Mouse (Mus musculus) cerebellum, adult 8-10 months (tissue): ENCODE data around the gene 2310011J03Rik.
A peak's percentile ranks its signal among the peaks of the same experiment; 100 is the strongest.

ENCODE experiments used
- DNase-seq: peaks from one replicate; pipeline ENCODE4 v3.0.0; 2022

Gene 2310011J03Rik

DNA sequence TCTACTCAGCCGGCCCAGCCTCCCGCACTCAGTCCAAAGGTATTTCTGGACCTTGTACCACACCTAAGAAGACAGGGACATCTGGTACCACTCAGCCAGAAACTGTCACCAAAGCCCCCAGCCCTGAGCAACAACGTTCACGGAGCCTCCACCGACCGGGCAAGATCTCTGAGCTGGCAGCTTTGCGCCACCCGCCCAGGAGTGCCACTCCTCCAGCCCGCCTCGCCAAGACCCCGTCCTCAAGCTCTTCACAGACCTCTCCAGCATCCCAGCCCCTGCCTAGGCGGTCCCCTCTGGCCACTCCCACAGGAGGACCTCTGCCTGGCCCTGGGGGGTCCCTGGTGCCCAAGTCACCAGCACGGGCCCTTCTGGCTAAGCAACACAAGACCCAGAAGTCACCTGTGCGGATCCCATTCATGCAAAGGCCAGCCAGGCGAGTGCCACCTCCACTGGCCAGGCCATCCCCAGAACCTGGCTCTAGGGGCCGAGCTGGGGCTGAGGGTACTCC, 5.8 kb downstream of the 2310011J03Rik start:
- DNase-seq: peak; percentile 28

DNA sequence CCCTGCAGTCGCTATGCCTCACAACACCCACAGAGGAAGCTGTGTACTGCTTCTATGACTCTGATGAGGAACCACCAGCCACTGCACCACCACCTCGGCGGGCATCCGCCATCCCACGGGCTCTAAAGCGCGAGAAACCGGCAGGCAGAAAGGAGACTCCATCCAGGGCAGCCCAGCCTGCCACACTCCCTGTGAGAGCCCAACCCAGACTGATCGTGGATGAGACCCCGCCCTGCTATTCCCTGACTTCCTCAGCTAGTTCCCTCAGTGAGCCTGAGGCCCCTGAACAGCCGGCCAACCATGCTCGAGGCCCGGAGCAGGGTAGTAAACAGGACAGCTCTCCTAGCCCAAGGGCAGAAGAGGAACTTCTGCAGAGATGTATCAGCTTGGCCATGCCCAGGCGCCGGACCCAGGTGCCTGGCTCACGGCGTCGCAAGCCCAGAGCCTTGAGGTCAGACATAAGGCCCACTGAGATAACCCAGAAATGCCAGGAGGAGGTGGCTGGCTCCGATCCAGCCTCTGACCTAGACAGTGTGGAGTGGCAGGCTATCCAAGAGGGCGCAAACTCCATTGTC, 6.6 kb downstream of the 2310011J03Rik start:
- DNase-seq: peak; percentile 62

DNA sequence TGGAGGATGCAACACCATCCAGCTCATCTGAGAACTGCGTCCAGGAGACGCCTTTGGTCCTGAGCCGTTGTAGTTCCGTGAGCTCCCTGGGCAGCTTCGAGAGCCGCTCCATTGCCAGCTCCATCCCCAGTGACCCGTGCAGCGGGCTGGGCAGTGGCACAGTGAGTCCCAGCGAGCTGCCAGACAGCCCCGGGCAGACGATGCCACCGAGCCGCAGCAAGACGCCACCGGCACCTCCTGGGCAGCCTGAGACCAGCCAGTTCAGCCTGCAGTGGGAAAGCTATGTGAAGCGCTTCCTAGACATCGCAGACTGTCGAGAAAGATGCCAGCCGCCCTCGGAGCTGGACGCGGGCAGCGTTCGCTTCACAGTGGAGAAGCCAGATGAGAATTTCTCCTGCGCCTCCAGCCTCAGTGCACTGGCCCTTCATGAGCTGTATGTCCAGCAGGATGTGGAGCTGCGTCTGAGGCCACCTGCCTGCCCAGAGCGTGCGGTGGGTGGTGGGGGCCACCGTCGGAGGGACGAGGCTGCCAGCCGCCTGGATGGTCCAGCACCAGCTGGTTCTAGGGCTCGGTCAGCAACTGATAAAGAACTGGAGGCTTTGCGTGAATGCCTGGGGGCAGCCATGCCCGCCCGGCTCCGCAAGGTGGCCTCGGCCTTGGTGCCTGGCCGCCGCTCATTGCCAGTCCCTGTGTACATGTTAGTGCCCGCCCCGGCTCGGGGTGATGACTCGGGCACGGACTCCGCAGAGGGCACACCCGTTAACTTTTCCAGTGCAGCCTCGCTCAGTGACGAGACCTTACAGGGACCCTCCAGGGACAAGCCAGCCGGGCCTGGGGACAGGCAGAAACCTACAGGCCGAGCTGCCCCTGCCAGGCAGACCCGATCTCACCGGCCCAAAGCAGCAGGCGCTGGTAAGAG, 7.5 kb downstream of the 2310011J03Rik start:
- DNase-seq: peak; percentile 55

DNA sequence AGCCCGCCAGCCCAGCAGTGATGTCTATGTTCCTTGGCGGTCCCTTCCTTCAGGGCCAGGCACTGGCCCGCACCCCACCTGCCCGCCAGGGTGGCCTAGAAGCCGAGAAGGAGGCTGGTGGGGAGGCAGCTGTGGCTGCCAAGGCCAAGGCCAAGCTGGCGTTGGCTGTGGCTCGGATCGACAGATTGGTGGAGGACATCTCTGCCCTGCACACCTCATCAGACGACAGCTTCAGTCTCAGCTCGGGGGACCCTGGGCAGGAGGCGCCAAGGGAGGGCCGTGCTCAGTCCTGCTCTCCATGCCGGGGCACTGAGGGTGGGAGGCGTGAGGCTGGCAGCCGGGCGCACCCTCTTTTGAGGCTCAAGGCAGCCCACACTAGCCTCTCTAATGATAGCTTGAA, 8.8 kb downstream of the 2310011J03Rik start:
- DNase-seq: peak; percentile 48

DNA sequence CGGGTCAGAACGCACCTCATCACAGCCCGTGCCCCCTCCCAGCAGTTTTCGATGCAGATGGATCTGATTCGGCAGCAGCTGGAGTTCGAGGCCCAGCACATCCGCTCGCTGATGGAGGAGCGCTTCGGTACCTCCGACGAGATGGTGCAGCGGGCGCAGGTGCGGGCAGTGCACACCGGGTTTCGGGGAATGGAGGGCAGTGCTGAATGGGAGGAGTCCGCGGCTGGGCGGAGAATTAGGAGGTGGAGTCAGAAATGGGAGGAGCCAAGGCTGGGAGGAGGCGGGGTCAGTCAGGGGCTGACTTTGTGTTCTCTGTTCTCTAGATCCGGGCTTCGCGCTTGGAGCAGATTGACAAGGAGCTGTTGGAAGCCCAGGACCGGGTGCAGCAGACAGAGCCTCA, 15.5 kb downstream of the 2310011J03Rik start:
- DNase-seq: no peak

DNA sequence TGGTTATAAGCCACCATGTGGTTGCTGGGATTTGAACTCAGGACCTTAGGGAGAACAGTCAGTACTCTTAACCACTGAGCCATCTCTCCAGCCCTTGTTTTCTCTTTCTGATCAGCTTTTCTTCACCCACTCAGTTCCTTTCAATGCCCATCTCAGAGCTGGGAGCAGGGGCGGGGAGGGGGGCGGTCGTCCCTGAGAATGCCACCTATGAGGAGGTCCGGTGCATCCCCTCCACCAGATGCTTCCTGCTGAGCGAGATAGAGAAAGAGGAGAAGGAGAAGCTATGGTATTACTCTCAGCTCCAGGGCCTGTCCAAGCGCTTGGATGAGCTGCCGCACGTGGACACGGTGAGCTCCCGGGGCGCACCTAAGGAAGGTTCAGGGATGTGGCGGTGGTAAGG, 15.9 kb downstream of the 2310011J03Rik start:
- no peak for DNase-seq

DNA sequence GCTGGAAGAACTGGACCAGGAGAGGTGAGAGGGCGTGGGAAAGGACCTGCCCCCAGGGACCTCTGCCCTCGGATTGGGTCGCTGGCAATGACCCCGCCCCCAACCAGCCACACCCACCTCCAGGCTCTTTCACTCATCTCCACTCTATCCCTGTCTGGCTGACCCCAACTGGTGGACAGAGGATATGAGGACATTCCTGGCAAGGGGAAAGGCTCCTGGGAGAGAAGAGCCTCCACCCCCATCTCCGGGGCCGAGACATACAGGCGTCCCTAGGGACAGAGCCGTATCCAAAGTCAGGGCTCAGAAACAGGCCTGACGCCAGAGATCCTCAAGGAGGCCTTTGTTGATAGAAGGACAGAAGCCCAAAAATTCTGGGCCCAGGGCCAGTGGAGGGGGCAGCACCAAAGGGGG, 17.9 kb downstream of the 2310011J03Rik start:
- no peak for DNase-seq

DNA sequence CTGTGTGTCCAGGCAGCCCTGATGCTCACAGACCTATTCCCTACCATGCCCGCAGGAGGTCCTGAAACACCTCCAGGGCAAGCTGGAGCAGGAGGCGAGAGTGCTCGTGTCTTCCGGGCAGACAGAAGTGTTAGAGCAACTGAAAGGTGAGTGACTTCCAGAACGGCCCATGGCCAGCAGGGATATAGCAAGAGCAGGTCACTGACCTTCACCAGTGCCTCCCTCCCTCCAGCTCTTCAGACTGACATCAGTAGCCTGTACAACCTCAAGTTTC, 18.3 kb downstream of the 2310011J03Rik start:
- no peak for DNase-seq

DNA sequence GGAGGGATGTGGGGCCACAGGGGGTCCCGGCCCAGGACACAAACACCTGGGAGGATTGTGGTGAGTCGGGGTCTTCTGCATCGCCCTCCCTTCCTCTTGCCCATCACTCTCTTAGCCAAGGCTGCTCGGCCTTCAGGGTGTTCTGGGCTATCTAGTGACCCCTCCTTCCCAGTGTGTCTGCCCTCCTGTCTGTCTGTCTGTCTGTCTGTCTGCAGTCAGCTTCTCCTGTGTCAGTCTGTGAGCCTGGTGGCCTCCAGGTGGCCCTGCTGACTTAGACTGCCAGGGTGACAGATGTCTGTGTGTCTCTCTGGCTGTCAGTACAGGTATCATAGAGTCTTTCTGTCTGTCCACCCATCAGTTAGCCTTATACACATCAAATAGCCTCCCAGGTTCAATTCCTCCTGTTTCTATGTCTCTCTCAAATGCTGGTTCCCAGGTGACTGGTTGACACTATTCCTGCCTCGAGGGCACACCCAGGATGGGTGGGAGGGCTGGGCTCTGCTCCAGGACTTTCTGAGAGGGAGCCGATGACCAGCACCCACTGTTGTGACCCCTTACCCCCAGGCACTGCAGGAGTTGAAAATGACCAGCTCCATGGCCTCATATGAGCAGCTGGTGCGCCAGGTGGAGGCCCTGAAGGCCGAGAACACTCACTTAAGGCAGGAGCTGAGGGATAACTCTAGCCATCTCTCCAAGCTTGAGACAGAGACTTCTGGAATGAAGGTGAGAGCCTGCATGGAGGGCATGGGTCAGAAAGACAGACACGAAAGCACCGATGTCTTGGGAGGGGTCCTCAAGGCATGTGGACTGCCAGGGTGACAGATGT, 18.9 kb downstream of the 2310011J03Rik start:
- no peak for DNase-seq

DNA sequence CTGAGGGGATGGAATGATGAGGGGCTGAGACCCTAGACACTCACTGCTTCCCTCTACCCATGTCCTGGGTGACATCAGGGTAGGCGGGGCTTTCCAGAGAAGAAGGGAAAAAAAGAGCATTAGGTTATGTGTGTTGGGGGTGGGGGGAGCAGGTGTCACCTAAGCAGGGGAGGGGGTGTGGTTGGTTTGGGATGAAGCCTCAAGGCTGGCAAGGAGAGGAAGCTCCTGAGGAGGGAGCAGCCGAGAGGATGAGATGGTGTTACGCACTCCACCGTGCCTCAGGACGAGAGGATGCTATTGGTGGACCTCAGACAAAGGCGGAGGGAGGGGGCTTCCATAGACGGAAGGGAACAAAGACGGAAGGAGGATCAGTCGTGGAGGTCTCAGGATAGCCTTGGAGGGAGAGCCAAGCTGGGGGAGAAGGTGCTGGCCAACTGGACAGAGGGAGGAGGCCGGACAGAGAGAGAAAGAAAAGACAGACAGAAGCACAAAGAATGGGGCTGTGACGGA, 19.6 kb downstream of the 2310011J03Rik start:
- no peak for DNase-seq

DNA sequence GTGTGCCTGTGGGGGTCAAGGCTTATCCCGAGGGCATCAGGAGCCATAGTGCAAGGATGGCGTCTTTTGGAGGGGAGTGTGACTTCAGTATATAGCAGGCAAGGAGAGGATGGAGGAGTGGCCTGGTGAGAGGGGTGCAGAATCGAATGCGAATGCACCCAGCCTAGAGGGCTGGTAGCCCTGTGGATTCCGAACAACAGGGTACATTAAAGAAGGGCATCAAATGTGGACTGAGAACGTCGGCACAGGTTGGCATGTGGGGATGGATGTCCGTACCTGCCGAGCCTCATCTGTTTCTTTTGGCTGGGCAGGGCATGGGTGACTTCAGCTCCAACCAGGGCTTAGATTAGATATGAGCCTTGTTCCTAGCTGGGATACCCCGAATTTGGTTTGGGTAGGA, 20.5 kb downstream of the 2310011J03Rik start:
- no peak for DNase-seq

DNA sequence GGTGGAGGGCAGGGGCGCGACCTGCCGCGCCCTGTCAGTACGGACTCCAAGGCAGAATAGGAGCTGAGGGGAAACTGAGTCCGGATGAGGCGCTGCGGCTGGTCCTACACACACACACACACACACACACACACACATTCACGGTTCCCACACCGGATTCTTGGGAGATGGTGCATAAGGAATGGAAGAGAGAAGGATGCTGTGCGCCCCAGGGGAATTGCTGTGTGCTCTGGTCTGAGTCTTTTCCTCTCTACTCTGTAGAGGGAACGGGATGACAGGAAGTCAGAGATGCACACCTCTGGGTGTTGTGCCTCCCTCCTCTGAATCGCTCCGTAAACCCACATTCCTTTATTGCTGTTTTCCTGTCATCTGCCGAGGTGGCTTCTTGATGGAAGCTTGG, 21.0 kb downstream of the 2310011J03Rik start:
- DNase-seq: no peak

DNA sequence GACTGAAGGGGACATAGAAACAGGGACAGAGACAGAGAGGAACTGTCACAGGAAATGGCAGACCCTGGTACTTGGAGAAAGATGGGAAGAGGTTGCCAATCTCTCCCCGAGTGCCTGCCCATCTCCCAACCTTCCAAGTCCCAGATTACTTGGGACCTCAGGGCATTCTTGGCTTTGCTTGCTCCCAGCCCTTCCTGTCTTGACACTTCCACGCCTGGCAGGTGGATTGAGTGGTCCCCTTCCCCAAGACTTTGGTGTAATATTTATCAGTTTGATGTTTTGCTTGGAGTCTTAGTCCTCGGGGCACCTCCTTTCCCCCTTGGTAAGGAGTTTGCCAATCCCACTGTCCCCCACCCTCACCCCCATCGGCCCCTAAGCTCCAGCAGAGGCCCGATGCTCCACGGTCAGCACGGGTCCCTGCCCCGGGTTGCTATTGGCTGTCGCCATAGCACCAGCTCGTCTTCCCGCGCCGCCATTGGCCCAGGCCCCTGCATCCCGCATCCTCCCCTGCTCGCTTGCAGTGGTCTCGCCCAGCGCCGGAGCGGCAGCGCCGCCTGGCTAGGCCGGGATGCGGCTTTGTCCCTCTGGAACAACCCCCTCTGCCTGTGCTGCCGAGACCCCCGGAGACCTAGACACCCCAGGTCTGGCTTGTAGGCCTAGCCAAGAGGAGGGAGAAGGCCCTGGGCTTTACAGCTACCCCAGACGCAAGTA, 21.6 kb downstream of the 2310011J03Rik start:
- DNase-seq: peak; percentile 91

DNA sequence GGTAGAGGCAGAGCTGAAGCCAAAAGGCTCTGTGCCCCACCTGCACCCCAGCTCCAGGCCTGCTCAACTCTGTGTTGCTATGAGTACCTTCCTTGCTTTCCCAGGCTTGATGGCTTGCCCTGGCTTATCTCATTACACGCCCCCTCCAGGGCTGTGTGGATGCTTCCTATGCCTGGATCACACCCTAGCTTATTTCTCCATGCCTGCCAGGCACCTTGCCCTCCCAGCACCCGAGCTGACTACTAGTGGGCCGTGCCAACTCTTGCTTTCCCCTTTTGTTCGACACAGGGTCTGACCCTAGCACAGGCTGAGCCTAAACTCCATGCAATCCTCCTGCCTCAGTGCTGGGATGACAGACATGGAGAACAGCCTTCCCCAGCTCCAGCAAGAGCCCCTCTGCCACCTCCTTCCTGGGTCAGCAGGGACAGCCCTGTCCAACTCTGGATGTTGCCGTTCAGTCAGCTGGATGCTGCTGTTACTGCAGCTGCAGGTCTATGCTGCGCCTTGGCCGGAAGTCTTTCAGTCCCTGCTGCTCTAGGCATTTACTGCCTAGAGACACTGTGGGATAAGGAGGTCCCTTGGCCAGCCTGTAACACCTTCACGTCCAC, 22.7 kb downstream of the 2310011J03Rik start:
- DNase-seq: no peak

DNA sequence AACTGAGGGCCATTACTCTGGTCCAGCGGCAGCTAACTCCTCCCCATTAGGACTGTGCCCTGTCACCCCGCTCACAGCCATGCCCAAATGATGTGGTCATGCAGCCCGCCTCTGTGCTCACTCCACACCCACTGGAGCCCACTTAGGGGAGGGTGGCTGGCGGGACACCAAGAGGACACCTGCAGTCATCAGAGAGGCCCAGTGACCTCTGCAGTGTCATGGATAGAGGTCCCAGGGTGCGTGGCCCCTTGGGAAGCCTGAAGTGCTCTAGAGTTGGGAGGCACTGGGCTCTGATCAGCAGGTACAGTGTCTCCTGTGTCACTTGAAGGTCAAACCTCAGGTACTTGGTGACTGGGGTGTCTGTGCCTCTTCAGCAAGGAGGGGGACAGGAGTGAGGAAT, 23.5 kb downstream of the 2310011J03Rik start:
- DNase-seq: no peak

DNA sequence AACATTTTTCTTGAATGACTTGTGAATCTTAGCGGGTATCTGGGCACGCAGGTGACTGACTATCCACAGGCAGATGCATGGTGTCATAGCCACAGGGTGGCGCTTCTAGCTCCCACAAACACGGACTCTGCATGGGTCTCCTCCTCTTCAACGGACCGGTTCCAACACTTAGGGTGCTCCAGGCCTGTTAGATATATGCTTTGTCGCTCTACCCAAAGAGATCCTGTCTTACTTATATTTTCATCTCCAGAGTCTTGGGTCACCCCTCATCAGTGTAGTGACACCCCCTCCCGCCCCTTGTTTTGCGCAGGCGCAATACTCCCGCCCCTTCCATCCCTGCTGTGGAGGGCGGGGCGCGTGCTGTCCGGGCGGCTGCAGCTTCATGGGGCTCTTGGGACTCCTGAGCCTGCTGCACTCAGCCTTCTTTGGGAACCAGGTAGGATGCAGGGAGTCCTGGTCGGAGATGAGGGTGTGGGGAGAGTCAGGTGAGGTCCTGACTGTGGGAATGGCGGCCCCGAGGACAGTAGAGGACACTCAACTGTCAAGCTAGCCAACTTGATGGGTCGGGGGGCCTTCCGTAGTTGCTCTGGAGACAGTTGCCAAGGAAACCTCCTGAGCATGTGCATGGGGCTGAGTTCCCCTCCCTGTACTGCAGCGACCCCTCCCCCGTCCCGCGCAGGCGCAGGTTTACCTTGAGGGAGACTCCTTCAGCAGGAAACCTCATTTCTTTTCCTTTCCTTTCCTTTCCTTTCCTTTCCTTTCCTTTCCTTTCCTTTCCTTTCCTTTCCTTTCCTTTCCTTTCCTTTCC, 24.5 kb downstream of the 2310011J03Rik start, which contains the start of gene Apc2:
Gene Apc2, plus strand, starts transcription at position 360 of the 808 bp plus-strand sequence.
- peak; percentile 86 for DNase-seq

DNA sequence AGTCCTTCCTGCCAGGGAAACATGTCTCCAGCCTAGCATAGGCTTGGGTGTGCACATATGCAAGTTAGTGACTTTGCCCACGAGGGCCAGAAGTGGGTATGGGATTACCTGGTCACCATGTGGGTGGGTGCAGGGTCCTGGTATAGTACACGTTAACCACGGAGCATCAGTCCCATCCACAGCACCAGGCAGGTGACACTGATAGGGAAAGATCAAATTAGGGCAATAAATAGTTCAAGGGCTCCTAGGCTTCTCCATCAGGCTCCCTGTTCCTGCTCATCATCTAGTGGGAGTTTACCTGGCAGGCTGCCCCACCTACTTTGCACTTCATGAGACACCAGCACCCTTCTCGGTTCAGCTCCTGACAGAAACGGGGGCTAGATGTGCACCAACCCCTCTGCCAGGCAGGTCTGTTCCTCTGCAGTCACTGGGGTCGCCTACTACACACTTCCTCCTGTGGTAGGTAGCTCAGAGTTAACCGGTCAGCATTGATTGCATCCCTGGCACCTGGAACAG, 25.5 kb downstream of the 2310011J03Rik start:
- no peak for DNase-seq

DNA sequence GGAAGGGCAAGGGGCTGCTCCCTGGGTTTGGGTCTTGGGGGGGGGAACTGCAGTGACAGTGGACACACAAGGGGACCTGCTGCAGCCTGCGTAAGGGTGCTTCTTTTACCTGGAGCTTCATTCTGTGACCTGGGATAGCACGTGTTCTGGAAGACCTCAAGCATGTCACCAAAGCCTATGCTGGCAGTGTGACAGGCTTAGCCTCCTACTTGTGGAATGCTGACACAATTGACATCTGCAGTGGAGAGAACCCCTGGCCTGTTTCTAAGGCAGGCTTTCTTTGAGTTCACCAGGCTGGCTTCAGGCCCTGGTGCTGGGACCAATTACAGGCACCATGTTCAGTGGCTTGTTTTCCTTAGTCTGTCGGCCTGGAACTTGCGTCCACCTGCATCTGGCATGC, 26.0 kb downstream of the 2310011J03Rik start:
- no peak for DNase-seq

DNA sequence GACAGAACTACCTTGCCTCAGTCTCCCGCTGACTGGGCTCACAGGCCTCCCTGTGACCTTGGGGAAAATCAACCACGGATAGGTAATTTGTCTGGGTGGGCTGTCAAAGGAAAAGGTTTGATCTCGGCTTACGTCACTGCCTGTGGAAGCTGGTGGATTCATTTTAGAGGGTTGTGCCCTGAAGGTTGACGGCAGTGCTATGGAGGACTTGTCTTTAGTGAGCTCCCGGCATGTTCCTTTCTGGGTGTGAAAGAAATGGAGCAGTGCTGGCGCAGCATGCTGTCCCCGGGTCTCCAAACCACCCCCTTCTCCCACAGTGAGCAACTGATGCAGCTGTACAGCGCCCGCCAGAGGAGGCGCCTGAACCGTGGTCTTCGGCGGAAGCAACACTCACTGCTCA, 27.0 kb downstream of the 2310011J03Rik start:
- DNase-seq: no peak

DNA sequence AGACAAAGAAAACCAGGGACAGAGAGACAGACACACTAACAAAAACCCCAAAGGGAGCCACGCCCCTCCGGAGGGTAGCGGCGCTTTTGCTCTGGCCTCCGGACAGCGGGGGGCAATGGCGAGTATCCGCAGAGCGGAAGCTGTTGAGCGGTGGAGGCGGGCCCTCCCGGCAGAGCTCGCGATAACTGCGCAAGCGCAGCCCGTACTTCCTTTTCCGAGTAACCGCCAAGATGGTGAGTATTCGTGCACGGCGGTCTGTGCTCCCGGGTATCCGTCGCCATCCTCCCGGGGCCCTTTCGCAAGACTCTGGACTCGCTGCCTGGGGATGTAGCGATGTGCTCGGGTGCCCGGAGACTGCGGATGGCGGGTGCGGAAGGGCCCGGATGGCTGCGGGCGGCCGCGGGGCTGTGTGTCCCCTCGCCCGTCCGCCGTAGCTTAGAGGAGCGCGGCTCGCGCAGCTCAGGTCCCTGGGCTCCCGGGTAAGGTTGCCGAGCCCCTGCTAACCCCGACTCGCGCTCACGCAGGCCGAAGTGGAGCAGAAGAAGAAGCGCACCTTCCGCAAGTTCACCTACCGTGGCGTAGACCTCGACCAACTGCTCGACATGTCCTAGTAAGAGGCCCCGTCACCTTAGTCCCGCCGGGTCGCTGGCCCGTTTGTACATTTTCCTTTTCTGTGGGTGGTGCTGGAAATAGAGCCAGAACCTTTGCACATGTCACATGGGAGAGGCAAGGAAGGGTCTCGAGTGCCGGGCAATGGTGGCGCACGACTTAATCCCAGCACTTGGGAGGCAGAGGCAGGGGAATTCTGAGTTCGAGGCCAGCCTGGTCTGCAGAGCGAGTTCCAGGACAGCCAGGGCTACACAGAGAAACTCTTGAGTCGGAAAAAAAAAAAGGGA, 27.8 kb downstream of the 2310011J03Rik start, which contains the start of gene Rps15:
Gene Rps15, plus strand, starts transcription at position 203 of the 896 bp plus-strand sequence.
- DNase-seq: peak; percentile 92
